ENCODE assay signal across 8 mouse cellular contexts in the genomic region with DNA sequence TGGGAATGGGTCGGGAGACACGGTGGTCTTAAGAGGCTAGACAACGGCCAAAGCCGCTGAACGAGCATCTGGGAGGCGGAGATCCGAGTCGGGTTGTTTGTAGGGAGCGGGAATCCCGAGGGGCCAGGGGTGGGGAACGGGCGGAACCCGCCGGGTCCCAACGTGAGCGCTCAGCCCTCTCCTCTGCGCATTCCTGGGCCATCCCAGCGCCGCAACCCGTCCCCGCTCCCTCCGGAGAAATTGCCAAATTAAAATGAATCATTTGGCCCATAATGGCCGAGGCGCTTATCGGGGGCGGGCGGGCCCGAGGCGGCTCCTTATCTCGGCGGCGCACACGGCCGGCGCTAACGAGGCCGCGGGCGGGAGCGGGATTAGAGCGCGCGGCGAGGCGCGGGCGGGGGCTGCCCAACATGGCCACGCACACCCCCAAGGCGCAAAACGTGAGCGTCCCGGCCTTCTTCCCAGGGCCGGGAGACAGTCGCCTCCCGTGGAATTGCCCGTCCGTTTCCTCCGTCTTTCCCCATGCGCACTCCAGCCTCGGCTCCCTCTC. TPM values are rescaled to one million over a fixed set of nuclear protein-coding genes. Genes with fewer than 3 reads are reported as not detected.
DNase-seq lines count a peak whose midpoint lies in the region; ATAC-seq and TF ChIP-seq lines count a peak whose summit lies in the region.

TSS of gene Tal1 (plus strand) at position 56 of the 550 bp plus-strand sequence.

- no peak for TF ChIP-seq EP300 in ES-Bruce4 (IDR thresholded peaks at IDR 0.05; ENCODE audit: insufficient read depth, low read depth, low read length)
- TF ChIP-seq EP300 in liver, postnatal 0 days (IDR thresholded peaks at IDR 0.05; ENCODE audit: low read depth): peak; percentile 93

- H3K9me3 ChIP-seq in ES-Bruce4 (replicated peaks; ENCODE audit: control insufficient read depth, insufficient read depth, low read length, poor library complexity, severe bottlenecking): 0 out of 2 replicates have a peak, but pooled peaks cover 3% of the 10 kb centered on the region
- no peaks in the 10 kb centered on the region for H3K9me3 ChIP-seq in forebrain, embryonic 13.5 days (replicated peaks)
- no peaks in the 10 kb centered on the region for H3K9me3 ChIP-seq in hindbrain, embryonic 16.5 days (ENCODE audit: control insufficient read depth, low read length)
- no peaks in the 10 kb centered on the region for H3K9me3 ChIP-seq in liver, postnatal 0 days (ENCODE audit: low read length)

- no peak for TF ChIP-seq POLR2A in ES-Bruce4 (IDR thresholded peaks at IDR 0.05; ENCODE audit: insufficient read depth, low read length)
- TF ChIP-seq POLR2A in small intestine, adult 2 months (IDR thresholded peaks at IDR 0.05; ENCODE audit: low read depth, low read length): no peak

- peaks cover 38% of the 10 kb centered on the region for H3K27me3 ChIP-seq in ES-Bruce4 (ENCODE audit: control insufficient read depth, insufficient read depth, low read length, poor library complexity, severe bottlenecking)
- peaks cover 98% of the 10 kb centered on the region for H3K27me3 ChIP-seq in forebrain, embryonic 13.5 days
- peaks cover 59% of the 10 kb centered on the region for H3K27me3 ChIP-seq in hindbrain, embryonic 16.5 days (replicated peaks; ENCODE audit: control insufficient read depth, insufficient read depth, low read length)
- H3K27me3 ChIP-seq in liver, postnatal 0 days (ENCODE audit: insufficient read depth, low read length): peaks cover 47% of the 10 kb centered on the region
- peaks cover 78% of the 10 kb centered on the region for H3K27me3 ChIP-seq in small intestine, adult 2 months (ENCODE audit: control insufficient read depth, insufficient read depth, low read length)

- under 1% methylated on average over 52 of the region's 60 CpGs for WGBS in forebrain, embryonic 13.5 days
- 1% methylated on average over 45 of the region's 60 CpGs for WGBS in hindbrain, embryonic 16.5 days
- 1% methylated on average over 51 of the region's 60 CpGs for WGBS in liver, postnatal 0 days (ENCODE audit: insufficient replicate concordance)
- 2% methylated on average over 60 of the region's 60 CpGs for WGBS in small intestine, adult 2 months

- H3K27ac ChIP-seq in ES-Bruce4 (ENCODE audit: insufficient read depth, low read length): no peak within 1 kb of the TSS
- no peak within 1 kb of the TSS for H3K27ac ChIP-seq in forebrain, embryonic 13.5 days
- H3K27ac ChIP-seq in hindbrain, embryonic 16.5 days (ENCODE audit: low read depth, low read length): peak within 1 kb of the TSS; percentile 65
- peak within 1 kb of the TSS; percentile 91 for H3K27ac ChIP-seq in liver, postnatal 0 days (ENCODE audit: low read depth)
- H3K27ac ChIP-seq in small intestine, adult 2 months (ENCODE audit: insufficient read depth, low read depth, low read length): 0 out of 2 replicates have a peak within 1 kb of the TSS, but pooled peaks have one; percentile 21

- peak within 1 kb of the TSS; percentile 51 for H3K4me2 ChIP-seq in forebrain, embryonic 13.5 days
- peak within 1 kb of the TSS; percentile 41 for H3K4me2 ChIP-seq in hindbrain, embryonic 16.5 days (ENCODE audit: low read length)
- H3K4me2 ChIP-seq in liver, postnatal 0 days (ENCODE audit: low read depth, low read length): peak within 1 kb of the TSS; percentile 95

- DNase-seq in adrenal gland, postnatal 10 days: peak; percentile 55
- peak; percentile 88 for DNase-seq in liver, postnatal 0 days
- no peak for DNase-seq in left cerebral cortex, adult 18-20 months (ENCODE audit: low spot score in 2 of 2)
- no peak for DNase-seq in adipocyte (ENCODE audit: low spot score)

- H3K36me3 ChIP-seq in ES-Bruce4 (ENCODE audit: control insufficient read depth, insufficient read depth, low read length, poor library complexity, severe bottlenecking): no peaks in the 10 kb centered on the region
- H3K36me3 ChIP-seq in forebrain, embryonic 13.5 days (ENCODE audit: poor library complexity, severe bottlenecking): no peaks in the 10 kb centered on the region
- H3K36me3 ChIP-seq in hindbrain, embryonic 16.5 days (ENCODE audit: control insufficient read depth, insufficient read depth, low read length): no peaks in the 10 kb centered on the region
- no peaks in the 10 kb centered on the region for H3K36me3 ChIP-seq in liver, postnatal 0 days (replicated peaks; ENCODE audit: insufficient read depth, low read length)
- H3K36me3 ChIP-seq in small intestine, adult 2 months (ENCODE audit: control insufficient read depth, insufficient read depth, low read length): no peaks in the 10 kb centered on the region

- no peaks in the 10 kb centered on the region for H3K4me1 ChIP-seq in ES-Bruce4 (ENCODE audit: control insufficient read depth, insufficient read depth, low read length)
- peaks cover 20% of the 10 kb centered on the region for H3K4me1 ChIP-seq in forebrain, embryonic 13.5 days
- peaks cover 9% of the 10 kb centered on the region for H3K4me1 ChIP-seq in hindbrain, embryonic 16.5 days (ENCODE audit: control insufficient read depth, insufficient read depth, low read depth, low read length)
- H3K4me1 ChIP-seq in liver, postnatal 0 days (ENCODE audit: insufficient read depth): peaks cover 33% of the 10 kb centered on the region
- H3K4me1 ChIP-seq in small intestine, adult 2 months (ENCODE audit: control insufficient read depth, insufficient read depth, insufficient read length, low read length): peaks cover 7% of the 10 kb centered on the region

- no peak for TF ChIP-seq CTCF in ES-Bruce4 (IDR thresholded peaks at IDR 0.05; ENCODE audit: low read depth, low read length)
- TF ChIP-seq CTCF in liver, postnatal 0 days (IDR thresholded peaks at IDR 0.05; ENCODE audit: low read depth): no peak
- no peak for TF ChIP-seq CTCF in small intestine, adult 2 months (IDR thresholded peaks at IDR 0.05; ENCODE audit: extremely low read depth, insufficient read length, insufficient replicate concordance, low read depth, low read length)

- peak within 1 kb of the TSS; percentile 62 for H3K9ac ChIP-seq in ES-Bruce4 (ENCODE audit: low read depth, poor library complexity, severe bottlenecking)
- peak within 1 kb of the TSS; percentile 30; the same call in 1 of the 2 replicates for H3K9ac ChIP-seq in forebrain, embryonic 13.5 days
- H3K9ac ChIP-seq in hindbrain, embryonic 16.5 days (ENCODE audit: low read depth, low read length): peak within 1 kb of the TSS; percentile 23; the same call in 1 of the 2 replicates
- H3K9ac ChIP-seq in liver, postnatal 0 days (replicated peaks): peak within 1 kb of the TSS; percentile 89

- ATAC-seq in forebrain, embryonic 13.5 days: peak; percentile 31; the same call in 1 of the 2 replicates
- peak; percentile 56 for ATAC-seq in hindbrain, embryonic 16.5 days
- peak; percentile 87 for ATAC-seq in liver, postnatal 0 days

- peak within 1 kb of the TSS; percentile 55 for H3K4me3 ChIP-seq in ES-Bruce4 (ENCODE audit: low read depth, low read length)
- peak within 1 kb of the TSS; percentile 32 for H3K4me3 ChIP-seq in forebrain, embryonic 13.5 days
- H3K4me3 ChIP-seq in hindbrain, embryonic 16.5 days (ENCODE audit: low read length): peak within 1 kb of the TSS; percentile 30
- H3K4me3 ChIP-seq in liver, postnatal 0 days (ENCODE audit: low read depth, low read length): peak within 1 kb of the TSS; percentile 68
- peak within 1 kb of the TSS; percentile 43 for H3K4me3 ChIP-seq in small intestine, adult 2 months (ENCODE audit: low read depth, low read length)

RNA-seq across cellular contexts. Expression of gene Tal1, which starts in this region (rescaled TPM):
- 0.37 and 0.61 TPM in 2 replicates for polyA plus RNA-seq in ES-Bruce4 (2011; ENCODE audit: insufficient read depth, insufficient read length, low read depth, missing spikeins)
- total RNA-seq in adrenal gland, postnatal 10 days (2021): 1 to 10 TPM; 5.4 to 7.7 TPM
- polyA plus RNA-seq in forebrain, embryonic 13.5 days (2015; fragmentation: Nextera tagmentation; extraction: Ambion mirVana): 0.81 and 0.88 TPM in 2 replicates
- polyA plus RNA-seq in hindbrain, embryonic 16.5 days (2015; fragmentation: Nextera tagmentation; extraction: Ambion mirVana): 1.2 and 2.0 TPM in 2 replicates
- 8.3 and 8.9 TPM in 2 replicates for polyA plus RNA-seq in liver, postnatal 0 days (2015; fragmentation: Nextera tagmentation; extraction: Ambion mirVana)
- 0.71 and 1.8 TPM in 2 replicates for polyA plus RNA-seq in small intestine, adult 2 months (2012; rRNA removed)
- 1 to 10 TPM; 1.3 to 1.4 TPM for total RNA-seq in left cerebral cortex, adult 18-20 months (2021)

Comparison
In these comparisons a context has a peak if more than half of its experiments do, and no peak if none do; other contexts are left out.
1. Peak in ATAC-seq, H3K4me3 ChIP-seq, H3K9ac ChIP-seq and H3K4me2 ChIP-seq in forebrain, embryonic 13.5 days; RNA of the gene not detected or under 1 TPM.
2. H3K27ac ChIP-seq: peak in hindbrain, embryonic 16.5 days (single experiment), liver, postnatal 0 days (single experiment) and small intestine, adult 2 months (single experiment); none in ES-Bruce4 (single experiment) and forebrain, embryonic 13.5 days (single experiment).
3. H3K9ac ChIP-seq: peak in every context shown above with its lines; median percentile 89 in liver, postnatal 0 days; 62 in ES-Bruce4; 30 in forebrain, embryonic 13.5 days; 23 in hindbrain, embryonic 16.5 days.
4. DNase-seq: peak in adrenal gland, postnatal 10 days (single experiment) and liver, postnatal 0 days (single experiment); none in left cerebral cortex, adult 18-20 months (0 of 2) and adipocyte (single experiment).
5. ATAC-seq: peak in every context shown above with its lines; median percentile 87 in liver, postnatal 0 days; 56 in hindbrain, embryonic 16.5 days; 31 in forebrain, embryonic 13.5 days.
6. H3K4me2 ChIP-seq: peak in every context shown above with its lines; median percentile 95 in liver, postnatal 0 days; 51 in forebrain, embryonic 13.5 days; 41 in hindbrain, embryonic 16.5 days.
7. Peak in every context shown above with its lines, with median percentiles within 50 percentile points of each other: H3K4me3 ChIP-seq.